Mouse (Mus musculus): ENCODE data around the gene Ankrd44.

DNA sequence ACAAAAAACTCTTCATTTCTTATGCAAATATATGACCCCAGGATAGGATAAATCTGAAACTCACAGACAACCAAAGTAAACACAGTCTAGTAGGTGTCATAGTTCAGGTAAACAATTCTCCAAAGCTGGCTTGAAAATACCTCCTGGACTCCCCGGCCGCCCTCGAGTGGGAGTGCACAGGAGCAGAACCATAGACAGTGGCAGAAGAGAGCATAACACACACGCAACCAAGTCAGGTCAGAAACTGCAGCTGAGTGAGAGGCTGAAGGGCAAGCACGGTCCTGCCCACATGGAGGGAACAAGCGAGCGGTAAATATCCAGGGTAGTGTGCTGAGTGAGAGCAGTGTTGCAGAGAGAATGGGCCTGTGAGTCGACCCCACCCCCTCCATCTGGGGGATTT, 76.1 kb downstream of the Ankrd44 start:
- no peak for TF ChIP-seq POLR2A (IDR thresholded peaks at IDR 0.05; ENCODE audit: borderline replicate concordance, insufficient read depth, low read length)
- TF ChIP-seq CTCF (IDR thresholded peaks at IDR 0.05; ENCODE audit: borderline replicate concordance, insufficient read depth, low read depth, low read length): no peak
